Mouse (Mus musculus): Measurements from ENCODE around the gene Astn2.

- no peak for TF ChIP-seq CTCF (IDR thresholded peaks at IDR 0.05; ENCODE audit: low read depth, low read length)
- no peak for TF ChIP-seq POLR2A (IDR thresholded peaks at IDR 0.05; ENCODE audit: extremely low read depth, insufficient read depth, low read length)
Observed at GRCm38 (mm10) chr4:65441746-65442145, 962.7 kb downstream of the Astn2 start.

All from liver, adult 2 months (tissue).